Mouse (Mus musculus) adipose tissue, adult 10 weeks (tissue): ENCODE results near the gene Gm3676. TPM values are rescaled to one million over a fixed set of nuclear protein-coding genes. Genes with fewer than 3 reads are reported as not detected.

Experiments
- polyA plus RNA-seq: library from polyadenylated mRNA; stranded (reverse); fragments of 350-450 nt; fragmentation: Illumina TruSeq; extraction: RNeasy Lipid Tissue Mini Kit (QIAGEN cat#74804); gene quantifications from one replicate; pipeline ENCODE4 v1.2.3, GENCODE M21; 2014; ENCODE audit warnings: low read depth, low replicate concordance

Gene Gm3676
- polyA plus RNA-seq, result 1.1 TPM

DNA sequence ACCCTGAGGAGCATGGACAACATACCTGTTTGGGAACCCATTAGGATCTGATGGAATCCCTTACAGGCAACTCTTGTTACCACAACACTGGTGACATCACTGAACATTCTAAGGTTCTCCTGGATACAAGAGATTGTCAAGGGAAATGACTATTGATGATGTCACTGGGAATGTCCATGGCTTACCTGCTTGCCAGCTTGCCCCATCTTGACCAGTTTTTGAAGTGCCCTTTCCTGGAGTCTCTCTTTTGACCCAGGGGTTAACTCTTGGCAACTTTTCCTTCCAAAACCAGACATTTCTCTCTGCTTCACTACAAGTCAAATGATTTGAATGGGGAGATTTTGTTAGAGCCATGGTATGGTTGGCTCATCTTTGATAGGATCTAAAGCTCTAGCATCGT, at the start of gene Gm3676:
Gene Gm3676, minus strand, starts transcription at position 101 of the 400 bp plus-strand sequence.

DNA sequence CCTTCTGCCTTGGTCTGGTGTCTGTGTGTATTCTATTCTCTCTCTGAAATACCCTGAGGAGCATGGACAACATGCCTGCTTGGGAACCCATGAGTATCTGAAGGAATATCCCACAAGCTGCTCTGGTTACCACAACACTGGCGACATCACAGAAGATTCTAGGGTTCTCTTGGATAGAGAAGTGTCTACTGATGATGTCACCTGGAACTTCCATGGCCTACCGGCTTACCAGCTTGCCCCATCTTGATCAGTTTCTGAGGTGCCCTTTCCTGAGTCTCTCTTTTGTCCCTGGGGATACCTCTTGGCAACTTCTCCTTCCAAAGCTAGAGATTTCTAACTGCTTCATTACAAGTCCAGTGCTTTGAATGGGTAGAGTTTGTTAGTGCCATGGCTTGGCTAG, 21.8 kb downstream of the Gm3676 start, which contains the start of gene Gm3072:
Gene Gm3072, minus strand, starts transcription at position 101 of the 400 bp plus-strand sequence.

Other genes with a start within 250 kb of the Gm3676 start
- gene Gm6482, start 238.2 kb downstream of the Gm3676 start, polyA plus RNA-seq, result not detected
- gene Gm7954, start 193.0 kb downstream of the Gm3676 start, polyA plus RNA-seq, result not detected
- gene Gm3486, start 157.0 kb downstream of the Gm3676 start, polyA plus RNA-seq, result 1.2 TPM
- gene Gm7970, start 90.9 kb downstream of the Gm3676 start, polyA plus RNA-seq, result not detected
- not detected for gene 1700049E17Rik2, start 73.3 kb downstream of the Gm3676 start, polyA plus RNA-seq
- not detected for gene Gm3072, start 21.9 kb downstream of the Gm3676 start, polyA plus RNA-seq
- not detected for gene Gm8068, start 55.4 kb upstream of the Gm3676 start, polyA plus RNA-seq
- not detected for gene Gm7929, start 104.1 kb upstream of the Gm3676 start, polyA plus RNA-seq
- not detected for gene Gm47189, start 126.0 kb upstream of the Gm3676 start, polyA plus RNA-seq